Mouse (Mus musculus) olfactory bulb, adult 2 months (tissue): ENCODE measurements around the gene Cpox. TPM values are rescaled to one million over a fixed set of nuclear protein-coding genes. Genes with fewer than 3 reads are reported as not detected.
"Not testable (repeated sequence)": the region's sequence is repeated elsewhere in the genome, so short reads cannot be mapped to it uniquely, and the experiment has no call there.

Experiments used
- H3K27ac ChIP-seq: fragments of 200-500 bp; 2 replicates; pipeline ENCODE4 v1.5.1; 2012; ENCODE audit warnings: low read depth, low read length; ENCODE audit not compliant: insufficient read depth
- H3K4me1 ChIP-seq: fragments of 200-500 bp; 2 replicates; pipeline ENCODE4 v1.6.1; 2012; ENCODE audit warnings: low read length; ENCODE audit not compliant: control insufficient read depth, insufficient read depth
- H3K4me3 ChIP-seq: fragments of 200-500 bp; 2 replicates; pipeline ENCODE4 v1.5.1; 2012; ENCODE audit warnings: mild to moderate bottlenecking, low read depth, low read length, moderate library complexity; ENCODE audit not compliant: insufficient read depth
- CTCF ChIP-seq: fragments of 200-500 bp; IDR thresholded peaks from 2 replicates; pipeline ENCODE4 v1.5.1; 2012; ENCODE audit warnings: low read depth, mild to moderate bottlenecking, low read length, moderate library complexity; ENCODE audit not compliant: insufficient read depth
- POLR2A ChIP-seq: fragments of 200-500 bp; IDR thresholded peaks from 2 replicates; pipeline ENCODE4 v1.6.1; 2012; ENCODE audit warnings: mild to moderate bottlenecking, low read depth, low read length, moderate library complexity; ENCODE audit not compliant: insufficient read depth
- WGBS: fragments of 180-500 bp; shearing (Covaris S2); methylation state at CpG from one replicate; pipeline ENCODE4 v1.1.7; 2018; 5-methylcytosine and 5-hydroxymethylcytosine counted together
- polyA plus RNA-seq: library from polyadenylated mRNA; stranded (reverse); fragments of >200 nt; gene quantifications from 2 replicates; pipeline ENCODE4 v1.2.4, GENCODE M21; 2012; ENCODE audit warnings: low replicate concordance; ENCODE audit not compliant: missing spikeins, insufficient read depth, insufficient read length

Cpox gene
- polyA plus RNA-seq, 1 experiment: not detected

- Histone ChIP-seq H3K27ac (no peak overlapping the region), H3K4me3 (no peak overlapping the region), H3K4me1 (no peaks in the 10 kb centered on the region)
- TF ChIP-seq CTCF (no peak), POLR2A (no peak)
- WGBS: 86% methylated on average over 2 of the region's 2 CpGs
These were observed 6.3 kb upstream of the Cpox start for GRCm38 (mm10) chr16:58663816-58664215.

- not testable (repeated sequence) for H3K4me3 ChIP-seq, H3K27ac ChIP-seq, H3K4me1 ChIP-seq
These were observed 5.0 kb upstream of the Cpox start for GRCm38 (mm10) chr16:58665137-58665536.

- not testable (repeated sequence) for H3K27ac ChIP-seq, H3K4me1 ChIP-seq, H3K4me3 ChIP-seq
- 89% methylated on average over 3 of the region's 3 CpGs for WGBS
These were observed 3.4 kb upstream of the Cpox start for GRCm38 (mm10) chr16:58666681-58667080.

GRCm38 (mm10) chr16:58668586-58668985, 1.5 kb upstream of the Cpox start:
- Histone ChIP-seq H3K27ac (no peak overlapping the region), H3K4me1 (peaks cover 5% of the 10 kb centered on the region; the same call in 1 of the 2 replicates), H3K4me3 (no peak overlapping the region)
- 78% methylated on average over 3 of the region's 3 CpGs for WGBS
- no peak for TF ChIP-seq POLR2A
- TF ChIP-seq CTCF: no peak

- H3K27ac ChIP-seq: no peak overlapping the region
- TF ChIP-seq POLR2A: no peak
- no peak for TF ChIP-seq CTCF
- WGBS: 30% methylated on average over 5 of the region's 5 CpGs
- H3K4me3 ChIP-seq: no peak overlapping the region
- peaks cover 5% of the 10 kb centered on the region; the same call in 1 of the 2 replicates for H3K4me1 ChIP-seq
These were observed 828 bp upstream of the Cpox start for GRCm38 (mm10) chr16:58669264-58669663.

GRCm38 (mm10) chr16:58670643-58671042, 551 bp downstream of the Cpox start:
- H3K4me1 ChIP-seq: peaks cover 5% of the 10 kb centered on the region; the same call in 1 of the 2 replicates
- H3K4me3 ChIP-seq: peak overlapping the region; percentile 84
- under 1% methylated on average over 25 of the region's 25 CpGs for WGBS
- H3K27ac ChIP-seq: no peak overlapping the region
- TF ChIP-seq POLR2A (no peak), CTCF (no peak)

GRCm38 (mm10) chr16:58671212-58671985, 1.3 kb downstream of the Cpox start:
- no peak for TF ChIP-seq POLR2A
- TF ChIP-seq CTCF: no peak
- H3K4me3 ChIP-seq: no peak overlapping the region
- WGBS: 76% methylated on average over 8 of the region's 8 CpGs
- peaks cover 5% of the 10 kb centered on the region; the same call in 1 of the 2 replicates for H3K4me1 ChIP-seq
- H3K27ac ChIP-seq: no peak overlapping the region

GRCm38 (mm10) chr16:58672396-58672795, 2.3 kb downstream of the Cpox start:
- peaks cover 5% of the 10 kb centered on the region; the same call in 1 of the 2 replicates for H3K4me1 ChIP-seq
- H3K4me3 ChIP-seq: no peak overlapping the region
- 93% methylated on average over 13 of the region's 13 CpGs for WGBS
- no peak for TF ChIP-seq POLR2A
- TF ChIP-seq CTCF: no peak
- H3K27ac ChIP-seq: no peak overlapping the region

GRCm38 (mm10) chr16:58673811-58674410, 3.8 kb downstream of the Cpox start:
- WGBS: 96% methylated on average over 15 of the region's 15 CpGs
- Histone ChIP-seq H3K27ac (no peak overlapping the region), H3K4me1 (peaks cover 5% of the 10 kb centered on the region; the same call in 1 of the 2 replicates), H3K4me3 (no peak overlapping the region)
- TF ChIP-seq CTCF (no peak), POLR2A (no peak)

- no peak overlapping the region for H3K27ac ChIP-seq
- TF ChIP-seq POLR2A: no peak
- no peak for TF ChIP-seq CTCF
- WGBS: 94% methylated on average over 13 of the region's 13 CpGs
- H3K4me1 ChIP-seq: peaks cover 5% of the 10 kb centered on the region; the same call in 1 of the 2 replicates
- H3K4me3 ChIP-seq: no peak overlapping the region
These were observed 5.2 kb downstream of the Cpox start for GRCm38 (mm10) chr16:58675256-58675655.
